Mouse (Mus musculus) bone marrow macrophage, adult 2 months (primary cell): ENCODE results near the gene Pheta1.
"Not testable (repeated sequence)": the region's sequence is repeated elsewhere in the genome, so short reads cannot be mapped to it uniquely, and the experiment has no call there.

ENCODE experiments used
- CTCF ChIP-seq: IDR thresholded peaks from 2 replicates; pipeline ENCODE4 v1.5.1; 2012; ENCODE audit warnings: low read depth, mild to moderate bottlenecking, low read length, moderate library complexity
- POLR2A ChIP-seq: IDR thresholded peaks from 2 replicates; pipeline ENCODE4 v1.6.1; 2012; ENCODE audit warnings: mild to moderate bottlenecking, low read depth, low read length, borderline replicate concordance

DNA sequence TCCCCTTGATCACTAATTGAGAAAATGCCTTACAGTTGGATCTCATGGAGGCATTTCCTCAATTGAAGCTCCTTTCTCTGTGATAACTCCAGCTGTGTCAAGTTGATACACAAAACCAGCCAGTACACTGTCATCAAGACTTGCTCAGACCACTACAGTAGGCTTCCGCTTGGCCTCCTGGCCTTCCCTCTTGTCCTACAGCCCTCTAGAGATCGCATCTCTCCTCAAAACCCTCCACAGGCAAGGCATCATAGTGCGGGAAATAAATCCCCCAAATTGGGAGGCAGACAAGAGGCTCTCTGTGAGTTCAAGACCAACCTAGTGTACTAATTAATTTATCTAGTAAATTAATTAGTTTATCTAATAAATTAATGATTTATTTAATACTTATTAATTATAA is 1.5 kb upstream of the Pheta1 start:
- not testable (repeated sequence) for TF ChIP-seq CTCF, POLR2A
